Mouse (Mus musculus) liver, adult 2 months (tissue): ENCODE results near the gene Gfra1. TPM values are rescaled to one million over a fixed set of nuclear protein-coding genes. Genes with fewer than 3 reads are reported as not detected.

Experiments
- DNase-seq: peaks from one replicate; pipeline ENCODE4 v3.0.0-alpha.2; 2011; ENCODE audit warnings: low read depth, low spot score; ENCODE audit errors: extremely low read depth
- H3K27ac ChIP-seq: fragments of 200-500 bp; replicated peaks from 2 replicates; pipeline ENCODE4 v1.5.1; 2012; ENCODE audit warnings: low read depth, mild to moderate bottlenecking, control low read depth, inconsistent platforms, low read length; ENCODE audit not compliant: insufficient read depth
- H3K27me3 ChIP-seq: fragments of 200-500 bp; 2 replicates; pipeline ENCODE4 v1.6.1; 2012; ENCODE audit warnings: mild to moderate bottlenecking, moderate library complexity, low read length, inconsistent platforms; ENCODE audit not compliant: control insufficient read depth, insufficient read depth
- H3K36me3 ChIP-seq: fragments of 200-500 bp; 2 replicates; pipeline ENCODE4 v1.6.1; 2012; ENCODE audit warnings: low read length, inconsistent platforms; ENCODE audit not compliant: control insufficient read depth, insufficient read depth
- H3K4me1 ChIP-seq: fragments of 200-500 bp; 2 replicates; pipeline ENCODE4 v1.6.1; 2011; ENCODE audit warnings: low read length; ENCODE audit not compliant: control insufficient read depth, insufficient read depth
- H3K4me3 ChIP-seq: fragments of 200-500 bp; 2 replicates; pipeline ENCODE4 v1.5.1; 2011; ENCODE audit warnings: low read depth, mild to moderate bottlenecking, control low read depth, low read length, moderate library complexity; ENCODE audit not compliant: insufficient read depth
- H3K79me2 ChIP-seq: fragments of 200-500 bp; 2 replicates; pipeline ENCODE4 v1.6.1; 2012; ENCODE audit warnings: inconsistent platforms, mild to moderate bottlenecking, low read length, moderate library complexity; ENCODE audit not compliant: control insufficient read depth, insufficient read depth
- H3K9ac ChIP-seq: fragments of 200-500 bp; 2 replicates; pipeline ENCODE4 v1.6.1; 2012; ENCODE audit warnings: low read depth, mild to moderate bottlenecking, control low read depth, inconsistent platforms, low read length
- CTCF ChIP-seq: fragments of 200-500 bp; IDR thresholded peaks from 2 replicates; pipeline ENCODE4 v1.5.1; 2011; ENCODE audit warnings: low read depth, low read length, control low read depth
- POLR2A ChIP-seq: fragments of 200-500 bp; IDR thresholded peaks from 2 replicates; pipeline ENCODE4 v1.6.1; 2011; ENCODE audit warnings: low read length, control low read depth; ENCODE audit not compliant: insufficient read depth; ENCODE audit errors: extremely low read depth
- whole genome bisulfite sequencing: fragments of 180-500 bp; shearing (Covaris S2); methylation state at CpG from one replicate; pipeline ENCODE4 v1.1.7; 2018; 5-methylcytosine and 5-hydroxymethylcytosine counted together
- polyA plus RNA-seq: library from polyadenylated mRNA; depleted of rRNA; stranded (reverse); fragments of >200 nt; gene quantifications from 2 replicates; pipeline ENCODE4 v1.2.3, GENCODE M21; 2012
- total RNA-seq: library from RNA; depleted of rRNA; stranded (reverse); fragments of >200 nt; gene quantifications from 2 replicates; pipeline ENCODE4 v1.2.3, GENCODE M21; 2014

Gfra1 gene
- total and polyA plus RNA-seq, 2 experiments = 38.9 to 101 TPM

DNA sequence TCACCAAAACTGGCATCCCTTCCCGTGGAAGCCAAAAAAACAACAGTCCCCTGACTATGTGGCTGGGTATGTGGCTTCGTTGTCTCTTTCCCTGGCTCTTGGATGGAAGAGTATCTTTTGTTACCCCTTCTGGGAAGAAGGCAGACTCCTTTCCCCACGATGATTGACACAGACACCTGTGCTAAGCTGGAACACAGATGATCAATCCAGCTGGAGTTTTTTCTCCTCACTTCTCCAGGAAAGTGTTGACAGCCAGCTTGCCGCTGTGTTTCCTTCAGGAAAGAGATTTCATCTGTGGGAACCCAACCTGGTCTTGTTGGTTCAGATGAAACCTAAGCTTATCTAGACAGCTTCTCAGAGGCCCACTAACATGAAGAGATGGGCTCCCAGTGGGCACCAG, 40.5 kb downstream of the Gfra1 start:
- 87% methylated on average over 4 of the region's 4 CpGs for WGBS
- peaks cover 26% of the 10 kb centered on the region for H3K36me3 ChIP-seq
- DNase-seq = no peak

GRCm38 (mm10) chr19:58414733-58415132, 41.0 kb downstream of the Gfra1 start:
- Histone ChIP-seq H3K9ac (no peak overlapping the region), H3K27ac (no peak overlapping the region), H3K4me3 (no peak overlapping the region)

More for the DNA sequence above, 40.5 kb downstream of the Gfra1 start:
- Histone ChIP-seq H3K27ac (no peak overlapping the region), H3K4me3 (no peak overlapping the region), H3K4me1 (peaks cover 11% of the 10 kb centered on the region), H3K27me3 (no peaks in the 10 kb centered on the region), H3K9ac (no peak overlapping the region), H3K79me2 (peaks cover 24% of the 10 kb centered on the region)
- TF ChIP-seq POLR2A (no peak), CTCF (no peak)

DNA sequence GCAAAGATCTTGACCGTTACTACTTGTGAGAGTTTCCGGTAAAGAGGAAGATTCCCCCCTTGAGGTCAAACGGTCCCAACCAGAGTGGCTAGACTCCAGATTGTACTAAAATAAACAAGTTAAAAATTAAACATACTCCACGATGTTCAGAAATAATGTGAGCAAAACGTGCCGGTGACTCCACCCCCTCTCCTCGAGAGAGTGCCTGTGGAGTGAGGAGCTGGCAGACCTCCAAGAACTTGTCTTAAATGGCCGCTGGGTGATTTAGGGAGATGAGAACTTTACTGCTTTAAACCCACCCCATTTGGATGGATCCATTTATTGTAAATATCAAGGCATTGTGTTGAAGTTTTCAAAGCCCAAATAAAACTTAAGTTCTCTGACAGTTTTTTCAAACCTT, 42.4 kb downstream of the Gfra1 start:
- no peak for TF ChIP-seq POLR2A
- peak; percentile 8; the same call in 1 of the 2 replicates for TF ChIP-seq CTCF
- peaks cover 28% of the 10 kb centered on the region for H3K79me2 ChIP-seq
- H3K27me3 ChIP-seq = no peaks in the 10 kb centered on the region
- no peak overlapping the region for H3K4me3 ChIP-seq
- no peak overlapping the region for H3K9ac ChIP-seq
- peaks cover 41% of the 10 kb centered on the region for H3K36me3 ChIP-seq
- peak; percentile 85 for DNase-seq
- no peak overlapping the region for H3K27ac ChIP-seq
- H3K4me1 ChIP-seq = peaks cover 12% of the 10 kb centered on the region
- WGBS = 7% methylated on average over 8 of the region's 8 CpGs

More at GRCm38 (mm10) chr19:58414733-58415132, 41.0 kb downstream of the Gfra1 start:
- Histone ChIP-seq H3K36me3 (peaks cover 29% of the 10 kb centered on the region), H3K27me3 (no peaks in the 10 kb centered on the region), H3K79me2 (peaks cover 26% of the 10 kb centered on the region), H3K4me1 (peaks cover 10% of the 10 kb centered on the region)
- no peak for TF ChIP-seq POLR2A
- TF ChIP-seq CTCF = no peak
- DNase-seq = no peak

GRCm38 (mm10) chr19:58412811-58413210, 42.9 kb downstream of the Gfra1 start:
- no peak overlapping the region for H3K9ac ChIP-seq
- DNase-seq = peak; percentile 66
- peaks cover 12% of the 10 kb centered on the region for H3K4me1 ChIP-seq
- no peak overlapping the region for H3K27ac ChIP-seq
- WGBS = 46% methylated on average over 2 of the region's 3 CpGs
- H3K79me2 ChIP-seq = peaks cover 29% of the 10 kb centered on the region
- no peak overlapping the region for H3K4me3 ChIP-seq
- no peak for TF ChIP-seq POLR2A
- TF ChIP-seq CTCF = no peak
- H3K27me3 ChIP-seq = no peaks in the 10 kb centered on the region
- peaks cover 41% of the 10 kb centered on the region for H3K36me3 ChIP-seq

GRCm38 (mm10) chr19:58406726-58407125, 49.0 kb downstream of the Gfra1 start:
- Histone ChIP-seq H3K9ac (no peak overlapping the region), H3K36me3 (peaks cover 31% of the 10 kb centered on the region), H3K79me2 (peaks cover 44% of the 10 kb centered on the region), H3K4me1 (peaks cover 12% of the 10 kb centered on the region; the same call in 1 of the 2 replicates), H3K4me3 (no peak overlapping the region), H3K27ac (no peak overlapping the region), H3K27me3 (no peaks in the 10 kb centered on the region)
- no peak for TF ChIP-seq CTCF
- TF ChIP-seq POLR2A = no peak
- DNase-seq = peak; percentile 57

GRCm38 (mm10) chr19:58400224-58400623, 55.5 kb downstream of the Gfra1 start:
- TF ChIP-seq POLR2A = no peak
- no peak for TF ChIP-seq CTCF
- Histone ChIP-seq H3K4me3 (no peak overlapping the region), H3K36me3 (peaks cover under 1% of the 10 kb centered on the region; the same call in 1 of the 2 replicates), H3K4me1 (peaks cover 21% of the 10 kb centered on the region), H3K79me2 (peaks cover 26% of the 10 kb centered on the region; the same call in 1 of the 2 replicates), H3K9ac (no peak overlapping the region), H3K27ac (no peak overlapping the region), H3K27me3 (no peaks in the 10 kb centered on the region)
- 56% methylated on average over 3 of the region's 3 CpGs for WGBS
- no peak for DNase-seq
